Mouse (Mus musculus) kidney, adult 18-20 months (tissue): ENCODE results near the gene Igfbp6.
"Not testable (repeated sequence)": the region's sequence is repeated elsewhere in the genome, so short reads cannot be mapped to it uniquely, and the experiment has no call there.

Experiments used
- DNase-seq: peaks from one replicate; pipeline ENCODE4 v3.0.0; 2021

Igfbp6 gene

GRCm38 (mm10) chr15:102142914-102143912, 949 bp upstream of the Igfbp6 start:
- no peak for DNase-seq

GRCm38 (mm10) chr15:102144726-102145125, 564 bp downstream of the Igfbp6 start:
- no peak for DNase-seq

DNA sequence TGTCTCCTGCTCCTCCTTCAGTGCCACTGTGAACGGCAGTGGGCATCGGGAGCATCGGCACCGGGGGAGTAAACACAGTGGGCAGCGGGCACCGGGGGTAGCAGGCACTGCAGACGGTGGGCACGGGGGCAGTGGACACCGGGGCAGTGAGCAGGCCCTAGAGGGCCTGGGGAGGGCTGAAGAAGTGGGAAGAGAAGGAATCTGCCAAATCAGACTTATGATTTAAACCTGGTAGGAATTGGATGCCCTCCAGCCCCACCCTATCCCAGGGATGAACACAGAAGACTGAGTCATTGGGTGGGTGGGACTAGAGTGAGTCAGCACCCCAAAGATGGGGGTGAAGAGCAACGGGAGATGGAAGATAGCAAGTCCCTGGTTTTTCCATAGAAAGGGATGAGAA, 1.2 kb downstream of the Igfbp6 start:
- no peak for DNase-seq

DNA sequence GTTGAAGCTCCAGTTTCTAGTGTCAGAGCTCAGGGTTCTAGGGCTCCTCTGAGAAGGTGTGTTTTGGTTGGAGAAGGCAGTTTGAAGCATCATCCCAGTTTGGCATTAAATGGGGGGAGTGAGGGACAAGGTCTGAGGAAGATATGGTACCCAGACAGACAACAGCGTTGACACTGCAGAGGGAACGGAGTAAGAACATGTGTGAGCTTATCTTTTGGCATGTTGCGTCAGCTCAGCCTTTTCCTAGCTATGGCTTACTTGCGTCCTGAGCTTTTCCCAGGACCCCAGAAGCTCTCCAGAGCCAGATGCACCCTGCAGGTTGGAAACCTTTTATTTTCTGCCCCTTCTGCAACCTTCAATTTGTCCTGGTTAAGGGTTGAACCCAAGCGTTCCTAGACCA, 1.9 kb downstream of the Igfbp6 start:
- no peak for DNase-seq

DNA sequence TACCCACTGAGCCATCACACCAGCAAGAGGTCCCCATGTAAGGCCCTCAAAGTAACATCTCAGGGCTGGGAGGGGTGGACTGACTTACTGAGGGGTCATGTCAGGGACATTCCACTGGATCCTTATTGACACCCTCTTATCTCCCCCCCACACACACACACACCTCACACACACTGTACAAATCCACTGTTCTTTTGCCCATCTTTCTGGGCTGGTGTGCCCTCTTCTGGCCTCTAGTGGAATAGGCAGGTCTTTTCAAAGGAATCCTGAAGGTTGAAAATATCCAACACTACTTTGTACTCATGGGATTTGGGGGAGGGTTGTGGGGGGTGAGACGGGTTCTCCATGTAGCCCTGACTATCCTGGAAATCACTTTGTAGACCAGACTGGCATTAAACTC, 2.7 kb downstream of the Igfbp6 start:
- DNase-seq, result peak; percentile 63

GRCm38 (mm10) chr15:102147674-102148402, 3.7 kb downstream of the Igfbp6 start:
- no peak for DNase-seq

DNA sequence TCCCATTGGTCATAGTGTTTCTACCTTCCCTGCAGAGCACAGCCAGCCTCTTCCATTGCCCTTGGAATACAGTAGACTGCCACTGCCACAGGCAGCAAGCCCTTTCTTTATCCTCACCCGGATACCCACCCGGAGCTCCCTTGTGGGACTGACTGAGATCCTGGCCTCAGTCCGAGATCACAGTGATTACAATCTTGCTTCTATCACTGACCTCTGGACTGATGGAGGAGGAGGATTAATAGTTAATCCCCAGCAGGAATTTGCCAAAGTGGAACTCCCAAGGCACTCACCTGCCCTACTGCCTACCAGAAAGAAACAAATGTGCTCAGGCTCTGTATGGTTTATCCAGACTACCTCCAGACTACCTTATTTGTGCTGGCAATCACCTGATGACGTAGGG, 5.4 kb downstream of the Igfbp6 start:
- DNase-seq, result peak; percentile 45

GRCm38 (mm10) chr15:102150301-102151135, 6.4 kb downstream of the Igfbp6 start, which contains the start of gene Soat2:
Soat2 (plus strand) TSS chr15:102150526.
- peak; percentile 38 for DNase-seq

- no peak for DNase-seq
Measured at GRCm38 (mm10) chr15:102152646-102153045, 8.5 kb downstream of the Igfbp6 start.

GRCm38 (mm10) chr15:102155006-102155405, 10.8 kb downstream of the Igfbp6 start:
- not testable (repeated sequence) for DNase-seq

GRCm38 (mm10) chr15:102156836-102157235, 12.7 kb downstream of the Igfbp6 start:
- no peak for DNase-seq

- no peak for DNase-seq
Measured at GRCm38 (mm10) chr15:102160415-102161060, 16.4 kb downstream of the Igfbp6 start.

DNA sequence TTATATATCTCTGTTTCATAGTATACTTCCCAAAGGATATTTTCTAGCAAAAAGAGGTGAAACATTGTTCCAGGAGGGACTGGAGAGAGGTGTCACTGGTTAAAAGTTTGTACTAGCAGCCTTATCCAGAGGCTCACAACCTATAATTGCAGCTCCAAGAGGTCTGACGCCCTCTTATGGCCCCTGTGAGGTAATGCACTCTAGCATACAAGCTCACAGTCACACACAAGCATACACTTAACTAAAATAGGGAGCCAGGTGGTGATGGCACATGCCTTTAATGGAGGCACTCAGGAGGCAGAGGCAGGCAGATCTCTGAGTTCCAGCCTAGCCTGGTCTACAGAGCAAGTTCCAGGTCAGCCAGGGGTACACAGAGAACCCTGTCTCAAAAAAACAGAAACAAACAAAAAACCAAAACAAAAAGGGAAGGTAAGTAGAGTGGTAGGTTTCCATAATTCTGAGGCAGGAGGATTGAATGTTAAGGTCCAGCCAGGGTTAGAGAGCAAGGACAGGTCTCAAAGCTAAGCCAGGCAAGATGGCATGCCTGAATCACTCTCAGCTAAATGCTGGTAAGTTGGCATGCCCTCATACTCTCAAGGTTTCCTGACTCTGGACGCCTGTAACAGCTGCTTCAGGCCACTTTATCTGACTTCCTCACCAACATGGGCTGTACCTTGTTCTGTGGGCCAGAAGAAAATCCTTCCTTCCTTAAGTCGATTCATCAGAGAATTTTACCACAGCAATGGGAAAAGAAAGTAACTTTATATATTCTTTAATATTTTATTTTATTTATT, 19.9 kb downstream of the Igfbp6 start:
- DNase-seq, result no peak

DNA sequence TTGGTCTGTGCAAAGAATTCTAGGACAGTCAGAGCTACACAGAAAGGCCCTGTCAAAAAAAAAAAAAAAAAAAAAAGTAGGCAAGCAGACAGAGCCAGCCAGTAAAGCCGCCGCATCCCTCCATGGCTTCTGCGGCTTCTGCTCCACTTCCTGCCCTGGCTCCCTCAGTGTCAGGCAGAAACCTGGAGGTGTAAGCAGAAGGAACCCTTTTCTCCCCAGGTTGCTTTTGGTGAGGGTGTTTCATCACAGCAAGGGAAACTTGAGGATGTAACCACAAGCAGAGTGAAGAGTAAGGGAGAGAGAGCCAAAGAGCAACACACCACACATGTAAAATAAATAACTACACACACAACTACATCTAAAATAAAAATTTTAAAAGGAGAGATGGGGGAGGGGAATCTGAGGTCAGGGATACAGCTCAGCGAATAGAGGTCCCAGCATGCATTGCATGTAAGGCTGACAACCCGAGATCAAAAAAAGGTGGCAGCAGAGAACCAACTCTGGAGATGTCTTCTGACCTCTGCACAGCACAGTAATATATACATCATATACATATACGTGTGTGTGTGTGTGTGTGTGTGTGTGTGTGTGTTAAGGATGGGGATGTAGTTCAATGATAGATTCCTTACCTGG, 21.4 kb downstream of the Igfbp6 start:
- DNase-seq, result no peak

- DNase-seq, result no peak
Measured at GRCm38 (mm10) chr15:102167620-102168021, 23.5 kb downstream of the Igfbp6 start.

- no peak for DNase-seq
Measured at GRCm38 (mm10) chr15:102169064-102169463, 24.9 kb downstream of the Igfbp6 start.

DNA sequence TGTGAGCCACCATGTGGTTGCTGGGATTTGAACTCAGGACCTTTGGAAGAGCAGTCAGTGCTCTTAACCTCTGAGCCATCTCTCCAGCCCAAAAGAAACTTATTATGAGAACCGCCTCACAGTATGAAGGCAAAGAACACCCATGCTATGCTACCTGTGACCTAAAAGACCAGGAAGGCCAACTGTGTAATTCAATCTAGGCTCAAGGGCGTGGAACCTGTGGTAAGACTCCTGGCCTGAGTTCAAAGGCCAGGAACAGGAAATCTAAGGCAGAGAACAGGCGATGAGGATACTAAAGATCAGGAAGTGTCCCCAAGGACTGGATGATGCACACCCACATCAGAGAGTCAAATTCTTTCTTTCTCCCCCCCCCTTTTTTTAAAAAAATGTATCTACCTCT, 29.4 kb downstream of the Igfbp6 start:
- no peak for DNase-seq

- DNase-seq, result no peak
Measured at GRCm38 (mm10) chr15:102175736-102176319, 31.7 kb downstream of the Igfbp6 start.

DNA sequence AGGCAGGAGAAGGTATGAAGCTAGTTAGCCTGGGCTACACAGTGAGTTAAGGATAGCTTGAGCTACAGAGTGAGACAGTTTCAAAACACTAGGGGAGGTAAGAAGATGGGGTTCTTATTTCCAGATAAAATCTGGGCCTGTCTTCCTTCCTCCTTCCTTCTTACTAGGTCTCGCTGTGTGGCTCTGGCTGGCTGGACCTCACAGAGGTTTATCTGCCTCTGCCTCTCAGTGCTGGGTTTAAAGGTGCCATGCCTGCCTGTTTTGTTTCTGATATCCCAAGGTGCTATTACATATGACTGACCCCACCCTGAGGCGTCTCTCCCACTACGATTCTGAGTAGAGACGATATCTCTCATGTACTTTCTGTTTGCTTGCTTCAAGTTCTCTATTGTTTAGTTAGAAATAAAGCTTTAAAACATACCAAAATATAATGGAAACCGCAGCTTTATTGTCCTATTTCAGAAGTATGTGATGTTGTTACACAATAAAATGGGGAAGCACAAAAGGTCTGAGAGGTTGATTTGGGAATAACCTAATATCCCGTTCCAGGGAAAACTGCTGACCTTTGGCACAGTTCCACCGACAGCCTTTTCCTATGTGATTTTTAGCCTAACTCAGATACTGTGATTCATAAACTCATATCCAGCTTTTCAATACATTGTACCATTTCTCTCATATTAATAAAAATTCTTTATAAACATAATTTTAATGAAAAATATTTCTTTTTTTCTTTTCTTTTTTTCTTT, 32.6 kb downstream of the Igfbp6 start:
- no peak for DNase-seq

DNA sequence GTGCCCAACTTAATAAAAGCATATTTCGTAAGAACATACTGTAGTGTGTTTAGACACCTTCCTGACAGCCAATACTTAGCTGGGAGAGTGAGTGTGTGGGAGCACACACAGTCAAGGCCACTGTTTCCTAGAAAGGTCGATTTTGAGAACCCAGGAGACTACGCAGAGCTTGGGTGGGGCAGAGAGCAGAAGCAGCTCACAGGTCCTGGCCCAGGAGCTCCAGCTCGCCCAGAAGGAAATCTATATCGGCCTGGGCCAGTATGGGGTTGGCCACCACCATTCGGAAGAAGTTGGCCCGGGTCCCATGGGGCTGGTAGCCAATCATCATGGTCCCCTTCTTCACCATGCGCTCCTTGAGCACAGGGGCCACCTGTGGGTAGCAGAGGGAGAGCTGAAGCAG, 33.3 kb downstream of the Igfbp6 start:
- no peak for DNase-seq
